Mouse (Mus musculus) c-Kit-positive CD71-positive TER-119-positive erythroid progenitor cells, embryonic 14.5 days (primary cell): ENCODE data around the gene Snx30.

Experiments
- DNase-seq: peaks from one replicate; pipeline ENCODE4 v3.0.0-alpha.2; 2013; ENCODE audit warnings: low spot score

Snx30 gene

DNA sequence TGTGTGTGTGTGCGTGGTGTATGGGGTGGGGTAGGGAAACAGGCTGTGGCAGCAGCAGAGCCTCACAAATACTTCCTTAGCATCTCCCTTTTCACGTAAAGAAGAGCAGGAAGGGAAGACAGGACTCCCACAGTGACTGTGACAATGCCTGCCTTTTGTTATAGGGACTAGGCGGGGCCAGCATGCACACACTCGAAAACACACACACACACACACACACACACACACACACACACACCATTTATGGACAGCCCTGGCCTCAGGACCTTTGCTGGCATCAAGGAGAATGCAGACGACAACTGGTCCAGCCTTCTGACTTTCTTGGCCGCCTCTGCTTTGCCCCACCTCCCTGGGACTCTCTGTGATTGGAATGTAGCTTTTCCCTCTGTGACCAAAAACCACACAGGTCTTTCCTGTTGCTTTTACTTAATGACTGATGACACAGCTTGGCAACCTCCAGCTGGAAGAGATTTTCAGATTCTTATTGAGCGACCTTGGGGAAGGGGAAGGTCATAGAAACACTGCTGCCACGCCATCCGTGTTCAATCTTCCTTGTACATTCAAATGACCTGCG lies 102.1 kb downstream of the Snx30 start:
- no peak for DNase-seq

DNA sequence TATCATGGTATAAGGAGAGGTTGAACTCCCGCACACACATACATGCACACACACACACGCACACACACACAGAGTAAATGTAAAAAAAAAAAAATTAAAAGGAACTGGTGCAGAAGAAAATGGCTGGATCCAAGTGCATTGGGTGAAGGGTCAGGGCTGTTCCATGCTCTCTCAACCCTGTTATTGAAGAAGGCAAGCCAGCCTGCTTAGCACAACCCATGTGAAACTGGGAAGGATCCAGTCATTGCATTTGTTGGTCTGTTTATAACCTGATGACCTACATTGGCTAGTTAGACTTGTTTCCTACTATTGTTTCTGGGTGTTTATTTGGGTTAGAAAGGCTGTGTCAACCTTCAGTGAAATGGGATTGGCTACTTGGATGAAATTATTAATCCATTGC lies 103.1 kb downstream of the Snx30 start:
- DNase-seq = no peak

DNA sequence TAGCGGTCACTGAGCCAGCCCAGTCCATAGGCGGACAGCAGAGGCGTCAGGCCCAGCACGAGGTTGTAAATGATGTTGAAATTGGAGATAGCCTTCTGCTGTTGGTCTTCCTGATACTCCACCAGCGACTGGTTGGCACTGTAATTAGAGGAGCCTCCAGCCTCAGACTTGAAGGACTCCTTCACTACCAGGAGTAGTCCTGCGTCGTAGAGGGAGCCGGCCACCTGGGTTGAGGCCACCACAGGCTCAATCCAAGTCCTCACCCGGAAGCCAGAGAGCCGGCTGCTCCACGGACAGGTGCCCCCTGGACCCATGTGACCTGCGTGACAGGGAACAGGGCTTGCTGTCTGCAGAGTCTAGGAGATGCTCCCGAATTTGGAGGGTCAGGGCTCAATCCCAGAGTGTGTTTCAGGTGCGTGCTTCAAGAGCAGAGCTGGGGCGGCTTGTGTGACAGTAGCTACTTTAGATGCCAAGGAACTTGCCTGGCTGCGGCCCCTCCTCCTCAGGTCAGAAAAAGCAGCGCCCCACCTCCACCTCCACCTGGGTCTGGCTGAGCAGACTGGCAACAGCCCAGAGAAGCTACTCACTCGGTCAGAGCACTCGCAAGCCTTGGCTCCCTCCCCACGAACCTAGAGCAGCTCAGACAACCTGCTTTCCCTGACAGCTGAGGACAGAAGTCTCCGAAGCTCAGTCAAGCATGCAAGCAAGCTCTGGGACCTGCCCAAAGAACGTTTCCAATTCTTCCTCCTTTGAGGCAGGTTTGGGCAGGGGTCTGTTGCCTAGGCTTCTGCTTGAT lies 109.2 kb downstream of the Snx30 start, which contains the start of gene Slc46a2:
Slc46a2 (minus strand) TSS at position 449 of the 796 bp plus-strand sequence.
- no peak for DNase-seq

DNA sequence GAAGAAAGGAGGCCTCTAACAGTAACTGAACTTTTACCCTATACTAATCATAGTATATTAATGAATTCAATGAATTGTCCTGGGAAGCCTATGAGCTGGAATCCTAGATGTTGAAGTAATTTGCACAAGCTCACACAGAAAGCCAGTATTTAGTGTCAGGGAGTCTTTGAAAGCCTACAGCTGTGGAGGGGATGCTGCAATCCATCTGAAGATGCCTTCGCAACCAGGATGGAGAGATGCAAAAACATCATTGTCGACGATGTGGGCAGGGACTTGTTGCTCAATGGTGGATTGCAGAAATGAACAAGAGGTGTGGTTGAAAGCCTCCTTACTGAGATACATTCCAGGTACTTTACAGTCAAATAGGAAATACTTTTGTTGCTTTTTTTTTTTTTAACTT lies 112.3 kb downstream of the Snx30 start:
- no peak for DNase-seq

DNA sequence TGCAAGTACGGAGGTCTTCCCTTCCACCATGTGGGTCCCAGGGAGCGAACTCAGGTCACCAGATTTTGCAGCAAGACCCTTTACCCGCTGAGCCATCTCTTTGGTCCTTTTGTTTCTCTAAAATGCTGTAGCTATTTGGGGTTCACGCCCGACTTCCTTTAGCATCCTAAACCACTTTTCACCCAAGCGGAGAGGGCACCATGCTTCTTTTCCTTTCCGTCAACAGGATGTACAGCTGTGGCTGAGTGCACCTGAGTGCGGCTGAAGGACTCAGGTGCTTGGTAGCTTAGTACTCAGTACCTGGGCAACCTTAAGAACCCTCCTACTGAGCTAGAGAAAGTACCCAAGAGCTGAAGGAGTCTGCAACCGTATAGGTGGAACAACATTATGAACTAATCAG lies 119.4 kb downstream of the Snx30 start:
- no peak for DNase-seq

DNA sequence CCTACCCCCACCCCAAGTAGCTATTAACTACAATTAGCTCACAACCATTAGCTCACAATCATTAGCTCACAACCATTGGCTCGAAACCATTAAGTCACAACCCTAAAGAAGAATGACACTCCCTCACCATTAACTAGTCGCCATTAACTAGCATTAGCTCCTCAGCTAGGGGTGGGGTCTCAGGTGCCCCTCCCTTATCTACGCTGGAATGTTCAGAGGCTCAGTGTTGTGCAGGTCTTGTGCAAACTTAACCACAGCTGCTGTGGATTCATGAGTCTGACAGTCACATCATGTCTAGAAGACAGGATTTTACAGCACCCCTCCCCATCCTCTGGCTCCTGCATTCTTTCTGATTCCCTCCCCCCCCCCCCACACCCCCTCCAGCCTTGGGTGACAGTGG lies 122.0 kb downstream of the Snx30 start:
- no peak for DNase-seq

DNA sequence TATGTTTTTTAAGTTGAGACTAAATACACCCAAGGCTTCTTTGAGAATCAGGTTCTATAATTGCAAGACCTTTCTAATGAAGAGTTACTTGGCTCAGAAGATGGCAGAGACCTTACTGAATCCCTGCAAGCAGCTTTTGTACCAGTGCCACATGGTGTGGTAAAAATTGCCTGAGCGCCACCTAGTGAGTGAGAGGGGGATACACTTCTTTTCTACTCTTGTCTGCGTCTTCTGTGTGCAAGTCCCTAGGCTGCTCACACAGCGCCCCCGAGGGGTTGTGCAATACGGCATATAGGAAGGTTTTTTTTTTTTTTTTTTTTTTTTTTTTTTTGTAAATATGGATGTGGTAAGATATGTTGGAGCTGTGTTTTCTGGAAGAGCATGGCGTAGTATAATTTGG lies 122.7 kb downstream of the Snx30 start:
- DNase-seq = peak; percentile 49

DNA sequence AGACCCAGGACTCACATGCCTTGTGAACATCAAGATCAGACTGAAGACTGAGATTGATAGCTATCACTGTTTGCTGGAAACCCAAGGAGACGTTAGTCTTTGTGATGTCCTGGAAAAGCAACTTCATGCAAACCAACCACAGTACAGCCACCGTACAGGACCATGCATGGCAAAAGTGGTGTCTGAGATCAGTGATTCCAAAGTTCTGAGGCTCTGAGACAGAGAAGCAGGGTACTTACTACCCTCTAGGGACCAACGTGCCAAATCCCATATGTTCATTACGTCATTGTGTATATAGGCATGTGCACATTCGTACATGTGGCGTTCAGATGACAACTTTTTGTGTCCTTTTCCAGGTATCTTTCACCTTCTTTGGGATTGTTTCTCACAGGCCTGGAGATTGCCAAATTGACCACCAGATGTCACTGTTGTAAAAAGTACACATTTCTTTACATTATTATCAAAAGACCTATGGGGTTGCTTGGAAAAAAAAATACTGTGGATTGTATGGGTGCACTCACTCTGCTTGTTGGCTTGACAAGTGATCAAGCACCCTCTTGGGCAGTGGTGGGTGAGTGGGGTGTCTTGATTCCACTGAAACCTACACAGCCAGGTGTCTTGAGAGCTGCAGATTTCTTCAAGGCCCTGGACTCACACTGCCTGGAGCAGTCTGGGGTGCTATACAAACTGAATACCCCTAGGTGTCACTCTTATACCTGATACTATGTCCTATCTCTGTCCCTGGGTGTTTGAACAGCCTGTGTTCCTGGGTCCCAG lies 127.1 kb downstream of the Snx30 start:
- no peak for DNase-seq

DNA sequence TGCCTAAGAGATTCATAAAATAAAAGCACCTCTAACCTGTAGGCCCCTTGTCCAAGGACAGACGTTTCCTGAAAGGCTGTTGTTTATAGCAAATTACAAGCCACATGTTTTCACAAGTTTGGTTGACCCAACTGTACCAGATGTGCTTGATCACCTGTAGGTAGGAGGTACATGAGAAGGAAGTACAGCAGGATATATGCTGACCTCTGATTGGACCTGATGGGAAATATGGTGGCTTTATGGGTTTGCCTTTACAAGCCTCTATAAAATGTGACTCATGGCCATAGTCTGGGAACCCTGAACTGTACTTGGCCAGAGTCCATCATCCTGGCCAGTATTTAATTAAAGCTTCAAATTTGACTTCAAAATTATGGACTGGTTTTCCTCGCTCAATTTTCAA lies 131.9 kb downstream of the Snx30 start:
- DNase-seq = no peak
